Mouse (Mus musculus) spleen, adult 2 months (tissue): ENCODE data around the gene Rgs12. TPM values are rescaled to one million over a fixed set of nuclear protein-coding genes. Genes with fewer than 3 reads are reported as not detected.
A peak's percentile ranks its signal among the peaks of the same experiment; 100 is the strongest.

ENCODE experiments used
- DNase-seq, 2 experiments: peaks; one replicate each; pipeline versions ENCODE4 v3.0.0 to v3.0.0-alpha.2; 2012 to 2021; ENCODE audit warnings: low spot score in 2 of 2, low read depth in 1 of 2
- H3K27ac ChIP-seq: fragments of 200-500 bp; 2 replicates; pipeline ENCODE4 v1.5.1; 2012; ENCODE audit warnings: low read length, inconsistent platforms; ENCODE audit not compliant: insufficient read depth
- H3K27me3 ChIP-seq: fragments of 200-500 bp; 2 replicates; pipeline ENCODE4 v1.6.1; 2012; ENCODE audit warnings: mild to moderate bottlenecking, moderate library complexity, low read length, inconsistent platforms; ENCODE audit not compliant: control insufficient read depth, insufficient read depth
- H3K36me3 ChIP-seq: fragments of 200-500 bp; 2 replicates; pipeline ENCODE4 v1.6.1; 2012; ENCODE audit warnings: mild to moderate bottlenecking, low read length, inconsistent platforms; ENCODE audit not compliant: control insufficient read depth, insufficient read depth
- H3K4me1 ChIP-seq: fragments of 200-500 bp; 2 replicates; pipeline ENCODE4 v1.6.1; 2011; ENCODE audit warnings: inconsistent platforms; ENCODE audit not compliant: control insufficient read depth, insufficient read depth, insufficient read length
- H3K4me3 ChIP-seq: fragments of 200-500 bp; 2 replicates; pipeline ENCODE4 v1.5.1; 2011; ENCODE audit warnings: mild to moderate bottlenecking, inconsistent platforms; ENCODE audit not compliant: insufficient read depth, insufficient read length; ENCODE audit errors: extremely low read depth
- CTCF ChIP-seq: fragments of 200-500 bp; IDR thresholded peaks from 2 replicates; pipeline ENCODE4 v1.5.1; 2011; ENCODE audit warnings: mild to moderate bottlenecking, inconsistent platforms; ENCODE audit not compliant: insufficient read depth, insufficient read length, insufficient replicate concordance; ENCODE audit errors: extremely low read depth
- POLR2A ChIP-seq: fragments of 200-500 bp; IDR thresholded peaks from 2 replicates; pipeline ENCODE4 v1.6.1; 2011; ENCODE audit warnings: low read depth, low read length, inconsistent platforms
- WGBS: fragments of 180-500 bp; shearing (Covaris S2); methylation state at CpG from one replicate; pipeline ENCODE4 v1.1.7; 2018; 5-methylcytosine and 5-hydroxymethylcytosine counted together
- polyA plus RNA-seq: library from polyadenylated mRNA; depleted of rRNA; stranded (reverse); fragments of >200 nt; gene quantifications from 2 replicates; pipeline ENCODE4 v1.2.3, GENCODE M21; 2012

Rgs12 gene
- polyA plus RNA-seq, 1 experiment = 30.1 TPM

GRCm38 (mm10) chr5:34972471-34972870, 23.2 kb downstream of the Rgs12 start:
- 73% methylated on average over 3 of the region's 3 CpGs for WGBS
- no peak for DNase-seq
- Histone ChIP-seq H3K27ac (no peak overlapping the region), H3K4me1 (no peaks in the 10 kb centered on the region; the same call in 1 of the 2 replicates), H3K4me3 (no peak overlapping the region), H3K27me3 (no peaks in the 10 kb centered on the region), H3K36me3 (no peaks in the 10 kb centered on the region)
- no peak for TF ChIP-seq CTCF
- no peak for TF ChIP-seq POLR2A

DNA sequence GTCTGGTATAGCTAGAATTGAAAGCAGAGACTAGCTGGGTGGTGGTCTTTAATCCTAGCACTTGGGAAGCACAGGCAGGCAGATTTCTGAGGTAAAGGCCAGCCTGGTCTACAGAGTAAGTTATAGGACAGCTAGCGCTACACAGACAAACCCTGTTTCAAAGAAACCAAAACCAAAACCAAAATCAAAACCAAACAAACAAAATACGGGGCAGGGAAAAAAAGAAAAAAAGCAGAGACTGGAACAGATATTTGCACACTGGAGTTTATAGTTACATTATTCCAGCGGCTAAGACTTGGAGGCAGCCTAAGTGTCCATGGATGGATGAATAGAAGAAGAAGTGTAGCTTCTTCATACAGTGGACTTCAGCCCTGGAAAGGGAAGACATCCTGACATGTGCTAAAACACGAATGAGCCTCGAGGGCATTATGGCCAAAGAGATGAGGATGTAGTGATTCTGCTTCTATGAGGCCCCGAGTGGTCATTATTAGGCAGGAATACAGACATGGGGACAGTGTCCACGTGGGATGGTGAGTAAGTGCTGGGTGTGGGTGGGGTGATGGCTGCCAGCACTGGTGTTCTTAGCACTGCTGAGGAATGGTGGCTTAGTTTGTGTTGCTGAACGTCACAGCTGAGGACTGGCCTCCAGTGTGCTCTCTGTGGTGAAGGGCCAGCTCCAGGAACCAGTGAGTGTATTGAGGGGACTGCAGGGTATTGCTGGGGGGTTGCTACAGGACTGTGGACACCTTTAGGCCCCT, 24.5 kb downstream of the Rgs12 start:
- TF ChIP-seq CTCF = no peak
- no peak for TF ChIP-seq POLR2A
- Histone ChIP-seq H3K4me1 (no peaks in the 10 kb centered on the region; the same call in 1 of the 2 replicates), H3K27ac (peak overlapping the region; percentile 4; the same call in 1 of the 2 replicates), H3K27me3 (no peaks in the 10 kb centered on the region), H3K4me3 (no peak overlapping the region; the same call in 1 of the 2 replicates), H3K36me3 (no peaks in the 10 kb centered on the region)
- DNase-seq = no peak
- WGBS = 70% methylated on average over 8 of the region's 8 CpGs

GRCm38 (mm10) chr5:34974773-34975443, 25.7 kb downstream of the Rgs12 start:
- no peaks in the 10 kb centered on the region for H3K27me3 ChIP-seq
- H3K4me3 ChIP-seq = no peak overlapping the region
- WGBS = 72% methylated on average over 11 of the region's 11 CpGs
- no peaks in the 10 kb centered on the region; the same call in 1 of the 2 replicates for H3K4me1 ChIP-seq
- DNase-seq = no peak
- no peaks in the 10 kb centered on the region for H3K36me3 ChIP-seq
- TF ChIP-seq CTCF = no peak
- TF ChIP-seq POLR2A = no peak
- no peak overlapping the region for H3K27ac ChIP-seq

DNA sequence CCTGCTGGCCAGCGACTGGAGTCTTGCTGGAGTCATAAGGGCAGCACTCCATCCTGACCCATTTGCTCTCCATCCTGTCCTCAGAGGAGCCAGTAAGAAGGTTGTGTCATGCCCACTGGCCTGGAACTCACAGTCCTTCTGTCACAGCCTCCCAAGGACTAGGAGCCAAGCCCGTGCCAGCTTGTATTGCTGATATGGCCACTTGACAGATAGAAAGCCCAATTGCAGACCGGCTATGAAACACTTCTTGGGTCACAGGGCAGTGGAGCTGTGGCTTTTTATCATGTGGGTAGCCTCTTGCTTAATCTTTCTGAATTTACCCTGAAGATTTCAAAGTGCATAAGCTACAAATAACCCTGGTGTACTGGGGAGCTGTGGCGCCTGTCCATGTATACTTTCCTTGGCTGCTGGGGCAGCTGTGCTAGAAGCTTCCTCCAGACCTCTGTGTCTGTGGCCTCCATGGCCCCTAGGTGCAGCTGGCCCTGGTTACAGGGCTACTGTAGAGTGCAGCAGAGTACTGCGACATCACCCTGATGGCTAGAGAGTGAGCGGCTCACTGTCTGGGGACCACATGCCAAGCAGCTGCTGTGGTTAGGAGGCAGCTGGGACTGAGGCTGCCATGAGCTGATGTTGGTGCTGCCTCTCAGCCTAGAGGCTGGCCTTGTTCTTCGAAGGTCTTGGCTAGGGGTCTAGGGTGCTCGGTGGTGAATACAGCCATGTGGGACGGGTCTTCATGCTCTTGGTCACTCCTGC, 27.5 kb downstream of the Rgs12 start:
- no peak for DNase-seq
- H3K27ac ChIP-seq = peak overlapping the region; percentile 7; the same call in 1 of the 2 replicates
- TF ChIP-seq POLR2A = no peak
- no peak for TF ChIP-seq CTCF
- no peaks in the 10 kb centered on the region for H3K27me3 ChIP-seq
- H3K4me3 ChIP-seq = no peak overlapping the region
- WGBS = 69% methylated on average over 9 of the region's 9 CpGs
- H3K36me3 ChIP-seq = no peaks in the 10 kb centered on the region
- H3K4me1 ChIP-seq = no peaks in the 10 kb centered on the region; the same call in 1 of the 2 replicates

DNA sequence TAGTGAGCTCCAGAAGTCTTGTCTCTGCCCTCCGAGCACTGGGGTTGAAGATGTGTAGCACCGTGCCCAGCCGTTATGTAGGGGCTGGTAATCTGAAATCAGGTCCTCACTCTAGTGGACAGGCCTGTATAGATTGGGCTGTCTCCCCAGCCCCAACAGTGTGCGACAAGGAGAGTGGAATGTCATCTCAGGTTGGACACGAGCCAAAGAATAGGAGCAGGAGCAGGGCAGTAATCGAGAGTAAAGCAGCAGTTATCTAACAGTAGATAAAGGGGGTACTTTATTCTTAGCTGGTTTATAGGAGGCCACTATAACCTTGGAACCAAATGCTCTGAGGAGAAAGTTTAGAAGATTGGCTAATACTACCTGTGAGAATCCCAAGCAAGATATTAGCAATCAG, 30.9 kb downstream of the Rgs12 start:
- WGBS = 80% methylated on average over 6 of the region's 6 CpGs
- no peak overlapping the region for H3K4me3 ChIP-seq
- no peak overlapping the region for H3K27ac ChIP-seq
- H3K36me3 ChIP-seq = no peaks in the 10 kb centered on the region
- DNase-seq = no peak
- no peaks in the 10 kb centered on the region for H3K4me1 ChIP-seq
- H3K27me3 ChIP-seq = no peaks in the 10 kb centered on the region
- TF ChIP-seq CTCF (no peak), POLR2A (no peak)

GRCm38 (mm10) chr5:34981734-34982133, 32.5 kb downstream of the Rgs12 start:
- H3K36me3 ChIP-seq = no peaks in the 10 kb centered on the region
- H3K27me3 ChIP-seq = no peaks in the 10 kb centered on the region
- WGBS = 69% methylated on average over 3 of the region's 3 CpGs
- DNase-seq = no peak
- H3K4me1 ChIP-seq = no peaks in the 10 kb centered on the region
- no peak overlapping the region for H3K4me3 ChIP-seq
- H3K27ac ChIP-seq = no peak overlapping the region
- TF ChIP-seq POLR2A = no peak
- no peak for TF ChIP-seq CTCF
